Mouse (Mus musculus): ENCODE measurements around the gene Gabpb2. TPM values are rescaled to one million over a fixed set of nuclear protein-coding genes. Genes with fewer than 3 reads are reported as not detected.

The Gabpb2 gene
- polyA plus RNA-seq, 1 experiment from 2014 or later, result 9.1 TPM

DNA sequence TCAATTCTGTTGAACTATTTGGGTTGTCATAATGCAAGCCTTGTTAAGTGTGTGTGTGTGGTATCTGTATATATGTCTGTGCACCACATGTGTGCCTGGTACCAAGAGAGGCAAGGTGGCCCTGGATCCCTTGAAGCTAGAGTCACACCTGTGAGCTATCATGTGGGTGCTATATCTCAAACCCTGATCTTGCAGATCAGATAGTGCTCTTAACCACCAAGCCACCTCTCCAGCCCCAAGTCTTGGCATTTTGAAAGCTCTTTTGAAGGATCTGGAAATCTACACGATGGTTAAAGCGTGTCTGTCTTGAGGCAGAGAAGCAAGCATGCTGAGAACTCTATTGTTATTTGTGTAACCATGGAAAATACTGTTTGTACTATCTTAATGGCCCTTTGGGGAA lies 7.1 kb downstream of the Gabpb2 start:
- Histone ChIP-seq H3K4me3 (ENCODE audit: low read depth, low read length) (no peak overlapping the region), H3K27me3 (replicated peaks; ENCODE audit: control insufficient read depth, insufficient read depth, low read length) (no peaks in the 10 kb centered on the region), H3K9ac (ENCODE audit: low read depth, low read length) (no peak overlapping the region), H3K9me3 (ENCODE audit: control insufficient read depth, low read length) (no peaks in the 10 kb centered on the region), H3K4me1 (replicated peaks; ENCODE audit: control insufficient read depth, insufficient read depth, low read length) (no peaks in the 10 kb centered on the region), H3K4me2 (no peak overlapping the region), H3K27ac (ENCODE audit: low read depth, low read length) (no peak overlapping the region), H3K36me3 (ENCODE audit: control insufficient read depth, insufficient read depth, low read length) (peaks cover 16% of the 10 kb centered on the region)
- DNase-seq (ENCODE audit: low spot score), result no peak
- ATAC-seq (replicated peaks; ENCODE audit: low FRiP score), result no peak
- WGBS, result 93% methylated on average over 2 of the region's 2 CpGs

DNA sequence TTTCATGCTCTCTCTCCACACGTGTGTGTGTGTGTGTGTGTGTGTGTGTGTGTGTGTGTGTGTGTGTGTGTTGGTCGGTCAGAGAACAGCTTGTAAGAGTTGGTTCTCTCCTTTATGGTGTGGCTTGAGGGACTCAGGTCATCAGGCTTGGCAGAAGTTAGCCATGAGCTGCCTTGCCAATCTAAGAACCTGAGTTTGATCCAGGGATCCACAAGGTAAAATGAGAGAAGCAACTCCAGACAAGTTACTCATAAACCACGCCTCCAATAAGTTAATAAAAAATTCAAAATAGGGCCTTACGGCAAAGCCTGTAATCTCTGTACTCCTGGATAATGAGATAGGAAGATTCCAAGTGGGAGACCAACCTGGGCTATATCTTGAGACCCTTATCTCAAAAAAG lies 9.4 kb downstream of the Gabpb2 start:
- H3K9me3 ChIP-seq (ENCODE audit: control insufficient read depth, low read length), result no peaks in the 10 kb centered on the region

DNA sequence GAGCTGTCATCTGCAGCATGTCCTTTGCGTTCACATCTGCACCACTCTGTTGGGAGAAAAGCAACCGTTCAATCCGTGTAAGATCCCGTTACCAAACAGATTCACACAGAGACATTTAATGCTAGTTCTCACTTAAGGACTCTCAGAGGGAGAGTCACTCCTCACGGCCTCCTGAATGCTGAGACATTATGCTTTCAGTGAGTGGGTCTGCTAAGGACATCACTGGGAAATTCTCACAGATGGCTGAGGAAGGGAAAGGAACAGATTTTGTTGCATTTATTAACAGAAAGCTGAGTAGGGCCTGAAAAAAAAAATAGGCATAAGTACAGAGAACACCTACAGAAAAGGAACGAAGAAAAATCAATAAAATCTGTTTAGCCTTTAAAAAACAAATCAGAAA lies 13.8 kb downstream of the Gabpb2 start:
- no peak overlapping the region for H3K4me3 ChIP-seq (ENCODE audit: low read depth, low read length)
- DNase-seq (ENCODE audit: low spot score), result no peak
- H3K9me3 ChIP-seq (ENCODE audit: control insufficient read depth, low read length), result no peaks in the 10 kb centered on the region
- 88% methylated on average over 6 of the region's 6 CpGs for WGBS
- no peaks in the 10 kb centered on the region for H3K4me1 ChIP-seq (replicated peaks; ENCODE audit: control insufficient read depth, insufficient read depth, low read length)
- no peak overlapping the region for H3K27ac ChIP-seq (ENCODE audit: low read depth, low read length)
- ATAC-seq (replicated peaks; ENCODE audit: low FRiP score), result no peak
- H3K9ac ChIP-seq (ENCODE audit: low read depth, low read length), result no peak overlapping the region
- no peak overlapping the region for H3K4me2 ChIP-seq
- H3K27me3 ChIP-seq (replicated peaks; ENCODE audit: control insufficient read depth, insufficient read depth, low read length), result no peaks in the 10 kb centered on the region
- peaks cover 50% of the 10 kb centered on the region for H3K36me3 ChIP-seq (ENCODE audit: control insufficient read depth, insufficient read depth, low read length)

More for the DNA sequence above, 9.4 kb downstream of the Gabpb2 start:
- Histone ChIP-seq H3K36me3 (ENCODE audit: control insufficient read depth, insufficient read depth, low read length) (peaks cover 23% of the 10 kb centered on the region), H3K27me3 (replicated peaks; ENCODE audit: control insufficient read depth, insufficient read depth, low read length) (no peaks in the 10 kb centered on the region), H3K9ac (ENCODE audit: low read depth, low read length) (no peak overlapping the region), H3K4me2 (no peak overlapping the region), H3K27ac (ENCODE audit: low read depth, low read length) (no peak overlapping the region), H3K4me3 (ENCODE audit: low read depth, low read length) (no peak overlapping the region), H3K4me1 (replicated peaks; ENCODE audit: control insufficient read depth, insufficient read depth, low read length) (no peaks in the 10 kb centered on the region)
- no peak for ATAC-seq (replicated peaks; ENCODE audit: low FRiP score)
- DNase-seq (ENCODE audit: low spot score), result no peak
- 96% methylated on average over 4 of the region's 4 CpGs for WGBS

DNA sequence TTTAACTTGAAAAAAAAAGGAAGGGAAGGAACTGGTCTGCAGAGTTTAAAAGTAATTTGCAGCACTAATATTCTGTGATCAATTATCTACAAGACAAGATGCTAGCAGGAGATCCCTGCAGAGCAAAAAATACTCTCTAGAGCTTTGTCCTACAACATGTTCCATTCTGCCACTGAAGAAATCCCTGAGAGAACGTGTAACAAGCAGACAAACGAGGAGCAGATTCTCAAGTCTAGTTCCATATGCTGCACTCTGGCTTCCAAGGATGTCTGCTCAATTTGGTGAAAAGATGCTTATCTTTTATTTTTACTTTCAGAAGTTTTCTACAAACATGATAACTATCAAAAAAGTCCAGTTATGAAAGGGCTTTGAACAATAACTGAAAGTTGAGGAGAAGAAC lies 17.2 kb downstream of the Gabpb2 start:
- no peak overlapping the region for H3K27ac ChIP-seq (ENCODE audit: low read depth, low read length)
- no peak for DNase-seq (ENCODE audit: low spot score)
- H3K36me3 ChIP-seq (ENCODE audit: control insufficient read depth, insufficient read depth, low read length), result peaks cover 51% of the 10 kb centered on the region
- H3K4me1 ChIP-seq (replicated peaks; ENCODE audit: control insufficient read depth, insufficient read depth, low read length), result no peaks in the 10 kb centered on the region
- ATAC-seq (replicated peaks; ENCODE audit: low FRiP score), result no peak
- no peak overlapping the region for H3K4me3 ChIP-seq (ENCODE audit: low read depth, low read length)
- H3K27me3 ChIP-seq (replicated peaks; ENCODE audit: control insufficient read depth, insufficient read depth, low read length), result no peaks in the 10 kb centered on the region
- H3K9ac ChIP-seq (ENCODE audit: low read depth, low read length), result no peak overlapping the region
- H3K4me2 ChIP-seq, result no peak overlapping the region
- WGBS, result 88% methylated on average over 2 of the region's 2 CpGs
- no peaks in the 10 kb centered on the region for H3K9me3 ChIP-seq (ENCODE audit: control insufficient read depth, low read length)

- H3K4me2 ChIP-seq, result no peak overlapping the region
- ATAC-seq (replicated peaks; ENCODE audit: low FRiP score) (no peak), DNase-seq (ENCODE audit: low spot score) (no peak)
- H3K27me3 ChIP-seq (replicated peaks; ENCODE audit: control insufficient read depth, insufficient read depth, low read length), result no peaks in the 10 kb centered on the region
- H3K36me3 ChIP-seq (ENCODE audit: control insufficient read depth, insufficient read depth, low read length), result peaks cover 49% of the 10 kb centered on the region
- H3K9ac ChIP-seq (ENCODE audit: low read depth, low read length), result no peak overlapping the region
- H3K27ac ChIP-seq (ENCODE audit: low read depth, low read length), result no peak overlapping the region
- H3K4me3 ChIP-seq (ENCODE audit: low read depth, low read length), result no peak overlapping the region
- no peaks in the 10 kb centered on the region for H3K4me1 ChIP-seq (replicated peaks; ENCODE audit: control insufficient read depth, insufficient read depth, low read length)
- 86% methylated on average over 7 of the region's 7 CpGs for WGBS
- H3K9me3 ChIP-seq (ENCODE audit: control insufficient read depth, low read length), result no peaks in the 10 kb centered on the region
These were observed 17.6 kb downstream of the Gabpb2 start for GRCm38 (mm10) chr3:95200132-95200531.

GRCm38 (mm10) chr3:95199101-95199500 lies 18.6 kb downstream of the Gabpb2 start:
- H3K27me3 ChIP-seq (replicated peaks; ENCODE audit: control insufficient read depth, insufficient read depth, low read length), result no peaks in the 10 kb centered on the region
- ATAC-seq (replicated peaks; ENCODE audit: low FRiP score), result no peak
- H3K27ac ChIP-seq (ENCODE audit: low read depth, low read length), result no peak overlapping the region
- no peak overlapping the region for H3K4me2 ChIP-seq
- H3K4me3 ChIP-seq (ENCODE audit: low read depth, low read length), result no peak overlapping the region
- WGBS, result 86% methylated on average over 1 of the region's 1 CpGs
- no peak for DNase-seq (ENCODE audit: low spot score)
- no peaks in the 10 kb centered on the region for H3K4me1 ChIP-seq (replicated peaks; ENCODE audit: control insufficient read depth, insufficient read depth, low read length)
- H3K36me3 ChIP-seq (ENCODE audit: control insufficient read depth, insufficient read depth, low read length), result peaks cover 48% of the 10 kb centered on the region
- no peak overlapping the region for H3K9ac ChIP-seq (ENCODE audit: low read depth, low read length)
- no peaks in the 10 kb centered on the region for H3K9me3 ChIP-seq (ENCODE audit: control insufficient read depth, low read length)

DNA sequence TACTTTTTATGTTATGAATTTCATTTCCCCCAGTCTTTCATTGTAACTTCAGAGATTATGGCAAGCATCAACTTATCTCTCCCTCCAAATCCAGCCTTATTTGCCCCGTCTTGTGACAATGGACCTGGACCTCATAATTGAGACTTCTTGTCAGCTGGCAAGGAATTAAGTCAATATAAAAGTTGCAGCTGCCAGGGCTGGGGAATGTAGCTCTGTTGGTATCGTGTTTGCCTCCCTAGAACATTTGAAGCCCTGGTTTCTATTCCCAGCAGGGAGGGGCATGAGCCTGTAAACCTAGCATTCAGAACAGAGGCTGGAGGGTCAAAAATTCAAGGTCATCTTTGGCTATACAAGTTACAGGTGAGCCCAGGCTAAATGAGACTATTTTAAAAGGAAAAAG lies 21.9 kb downstream of the Gabpb2 start:
- no peak for ATAC-seq (replicated peaks; ENCODE audit: low FRiP score)
- no peak overlapping the region for H3K9ac ChIP-seq (ENCODE audit: low read depth, low read length)
- no peaks in the 10 kb centered on the region for H3K9me3 ChIP-seq (ENCODE audit: control insufficient read depth, low read length)
- no peak overlapping the region for H3K4me3 ChIP-seq (ENCODE audit: low read depth, low read length)
- 84% methylated on average over 2 of the region's 2 CpGs for WGBS
- no peak for DNase-seq (ENCODE audit: low spot score)
- H3K27me3 ChIP-seq (replicated peaks; ENCODE audit: control insufficient read depth, insufficient read depth, low read length), result no peaks in the 10 kb centered on the region
- H3K4me1 ChIP-seq (replicated peaks; ENCODE audit: control insufficient read depth, insufficient read depth, low read length), result no peaks in the 10 kb centered on the region
- no peak overlapping the region for H3K27ac ChIP-seq (ENCODE audit: low read depth, low read length)
- H3K4me2 ChIP-seq, result no peak overlapping the region
- H3K36me3 ChIP-seq (ENCODE audit: control insufficient read depth, insufficient read depth, low read length), result peaks cover 42% of the 10 kb centered on the region

DNA sequence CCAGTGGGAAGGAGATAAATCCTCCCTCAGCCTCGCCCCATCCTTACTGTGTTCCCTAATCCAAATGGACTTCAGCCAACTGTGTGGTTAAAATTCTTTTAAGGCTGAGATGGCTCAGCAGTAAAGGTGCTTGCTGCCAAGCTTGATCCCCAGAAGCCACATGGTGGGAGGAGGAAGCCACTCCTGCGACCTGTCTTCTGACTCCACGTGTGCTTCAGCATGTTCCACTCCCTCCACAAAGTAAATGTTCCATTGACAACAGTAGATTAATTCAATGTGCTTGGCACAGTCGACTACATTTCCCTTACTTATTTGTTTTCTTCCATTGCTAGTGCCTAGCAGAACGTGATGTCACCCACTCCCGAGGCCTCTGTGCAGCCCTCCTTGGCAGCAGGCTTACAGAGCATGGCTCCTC lies 23.0 kb downstream of the Gabpb2 start:
- no peak overlapping the region for H3K27ac ChIP-seq (ENCODE audit: low read depth, low read length)
- no peak for DNase-seq (ENCODE audit: low spot score)
- no peaks in the 10 kb centered on the region for H3K4me1 ChIP-seq (replicated peaks; ENCODE audit: control insufficient read depth, insufficient read depth, low read length)
- H3K9ac ChIP-seq (ENCODE audit: low read depth, low read length), result no peak overlapping the region
- no peaks in the 10 kb centered on the region for H3K9me3 ChIP-seq (ENCODE audit: control insufficient read depth, low read length)
- H3K27me3 ChIP-seq (replicated peaks; ENCODE audit: control insufficient read depth, insufficient read depth, low read length), result no peaks in the 10 kb centered on the region
- WGBS, result 88% methylated on average over 6 of the region's 6 CpGs
- no peak overlapping the region for H3K4me2 ChIP-seq
- no peak for ATAC-seq (replicated peaks; ENCODE audit: low FRiP score)
- H3K36me3 ChIP-seq (ENCODE audit: control insufficient read depth, insufficient read depth, low read length), result peaks cover 37% of the 10 kb centered on the region
- no peak overlapping the region for H3K4me3 ChIP-seq (ENCODE audit: low read depth, low read length)

DNA sequence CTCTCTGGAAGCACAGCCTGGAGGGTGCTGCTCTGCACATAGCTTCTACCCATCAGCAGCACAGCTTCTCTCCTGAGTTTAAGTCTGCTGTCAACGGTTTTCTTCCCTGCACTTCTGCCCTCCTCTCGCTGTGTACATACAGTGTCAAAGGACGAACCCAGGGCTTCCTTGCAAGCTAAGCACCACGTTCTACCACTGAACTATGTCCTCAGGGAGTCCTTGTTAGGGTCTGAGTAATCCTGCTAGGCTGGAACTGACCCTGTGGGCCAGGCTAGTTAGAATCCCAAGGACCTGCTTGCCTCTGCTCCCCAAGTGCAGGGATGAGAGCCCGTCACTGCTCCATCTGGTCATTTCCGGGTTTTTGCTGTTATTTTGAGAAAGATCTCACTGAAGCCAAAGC lies 30.8 kb downstream of the Gabpb2 start:
- Histone ChIP-seq H3K4me2 (no peak overlapping the region), H3K9me3 (ENCODE audit: control insufficient read depth, low read length) (no peaks in the 10 kb centered on the region), H3K4me1 (replicated peaks; ENCODE audit: control insufficient read depth, insufficient read depth, low read length) (no peaks in the 10 kb centered on the region), H3K9ac (ENCODE audit: low read depth, low read length) (no peak overlapping the region), H3K36me3 (ENCODE audit: control insufficient read depth, insufficient read depth, low read length) (peaks cover 31% of the 10 kb centered on the region), H3K27me3 (replicated peaks; ENCODE audit: control insufficient read depth, insufficient read depth, low read length) (no peaks in the 10 kb centered on the region), H3K27ac (ENCODE audit: low read depth, low read length) (no peak overlapping the region), H3K4me3 (ENCODE audit: low read depth, low read length) (no peak overlapping the region)
- ATAC-seq (replicated peaks; ENCODE audit: low FRiP score) (no peak), DNase-seq (ENCODE audit: low spot score) (no peak)
- 89% methylated on average over 6 of the region's 6 CpGs for WGBS
